Mouse (Mus musculus): Measurements from ENCODE around the gene Kcnh5.

DNA sequence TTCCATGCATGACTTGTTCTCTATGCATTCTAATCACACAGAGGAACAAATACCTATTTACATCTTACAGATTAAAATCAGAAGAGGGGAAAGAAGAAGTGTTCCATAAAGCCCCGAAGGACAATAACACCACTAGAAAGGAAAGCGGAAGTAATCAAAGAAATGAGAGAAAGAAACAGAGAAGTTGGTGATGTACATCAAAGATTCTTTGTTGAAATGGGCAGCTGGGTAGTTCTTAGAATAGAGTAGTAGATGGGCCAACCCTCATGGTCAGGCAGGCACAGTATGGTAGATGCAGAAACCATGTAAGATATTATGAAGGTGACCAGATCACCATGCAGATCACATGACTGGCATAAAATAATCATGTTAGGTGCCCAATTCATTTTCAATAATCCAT, 210.9 kb downstream of the Kcnh5 start:
- TF ChIP-seq CTCF (IDR thresholded peaks at IDR 0.05; ENCODE audit: low read depth), result no peak
- TF ChIP-seq EP300 (IDR thresholded peaks at IDR 0.05; ENCODE audit: low read depth), result no peak

Data from heart, postnatal 0 days (tissue).